Mouse (Mus musculus) hindbrain, embryonic 15.5 days (tissue): Measurements from ENCODE around the gene Mgll. TPM values are rescaled to one million over a fixed set of nuclear protein-coding genes. Genes with fewer than 3 reads are reported as not detected.

Experiments
- ATAC-seq: fragments of 200-750 bp; cut with Nextera tagmentation; 2 replicates; pipeline ENCODE4 v1.8.0; 2017; ENCODE audit warnings: low read depth, moderate number of reproducible peaks, moderate TSS enrichment; ENCODE audit not compliant: low FRiP score
- H3K27ac ChIP-seq: fragments of 300-500 bp; sonication (generic); replicated peaks from 2 replicates; pipeline ENCODE4 v1.5.1; 2015; ENCODE audit warnings: mild to moderate bottlenecking, inconsistent platforms
- H3K27me3 ChIP-seq: fragments of 300-500 bp; sonication (generic); 2 replicates; pipeline ENCODE4 v1.6.1; 2015; ENCODE audit warnings: control low read depth, inconsistent platforms
- H3K36me3 ChIP-seq: fragments of 300-500 bp; sonication (generic); 2 replicates; pipeline ENCODE4 v1.6.1; 2015; ENCODE audit warnings: control low read depth, inconsistent platforms
- H3K4me1 ChIP-seq: fragments of 300-500 bp; sonication (generic); replicated peaks from 2 replicates; pipeline ENCODE4 v1.6.1; 2015; ENCODE audit warnings: control low read depth, inconsistent platforms
- H3K4me2 ChIP-seq: fragments of 300-500 bp; sonication (generic); 2 replicates; pipeline ENCODE4 v1.6.1; 2015; ENCODE audit warnings: moderate library complexity, mild to moderate bottlenecking, inconsistent platforms
- H3K4me3 ChIP-seq: fragments of 300-500 bp; sonication (generic); 2 replicates; pipeline ENCODE4 v1.5.1; 2015; ENCODE audit warnings: mild to moderate bottlenecking, inconsistent platforms
- H3K9ac ChIP-seq: fragments of 300-500 bp; sonication (generic); 2 replicates; pipeline ENCODE4 v1.6.1; 2015; ENCODE audit warnings: inconsistent platforms
- H3K9me3 ChIP-seq: fragments of 300-500 bp; sonication (generic); 2 replicates; pipeline ENCODE4 v1.6.1; 2016; ENCODE audit warnings: control low read depth, inconsistent platforms
- WGBS: fragments of 180-500 bp; shearing (Covaris S2); methylation state at CpG from one replicate; pipeline ENCODE4 v1.1.7; 2015; 5-methylcytosine and 5-hydroxymethylcytosine counted together
- polyA plus RNA-seq: library from polyadenylated mRNA; unstranded; fragments of >200 nt; fragmentation: Nextera tagmentation; extraction: Ambion mirVana; gene quantifications from 2 replicates; pipeline ENCODE4 v1.2.1, GENCODE M21; 2015

The Mgll gene
- polyA plus RNA-seq, 1 experiment from 2014 or later: 59.0 TPM

- Histone ChIP-seq H3K27me3 (no peaks in the 10 kb centered on the region), H3K4me3 (no peak overlapping the region), H3K4me2 (no peak overlapping the region), H3K27ac (no peak overlapping the region), H3K9me3 (no peaks in the 10 kb centered on the region), H3K4me1 (peaks cover 34% of the 10 kb centered on the region), H3K9ac (no peak overlapping the region), H3K36me3 (no peaks in the 10 kb centered on the region)
- WGBS: 73% methylated on average over 16 of the region's 16 CpGs
- no peak for ATAC-seq
Observed at GRCm38 (mm10) chr6:88736741-88737508, 12.7 kb downstream of the Mgll start.

- H3K4me3 ChIP-seq: no peak overlapping the region
- ATAC-seq: no peak
- H3K9ac ChIP-seq: no peak overlapping the region
- 76% methylated on average over 6 of the region's 6 CpGs for WGBS
- H3K27me3 ChIP-seq: no peaks in the 10 kb centered on the region
- peaks cover 34% of the 10 kb centered on the region for H3K4me1 ChIP-seq
- no peak overlapping the region for H3K27ac ChIP-seq
- H3K4me2 ChIP-seq: no peak overlapping the region
- no peaks in the 10 kb centered on the region for H3K36me3 ChIP-seq
- H3K9me3 ChIP-seq: no peaks in the 10 kb centered on the region
Observed at GRCm38 (mm10) chr6:88737509-88737888, 13.3 kb downstream of the Mgll start.

- Histone ChIP-seq H3K4me3 (no peak overlapping the region), H3K27me3 (no peaks in the 10 kb centered on the region), H3K4me1 (peaks cover 39% of the 10 kb centered on the region), H3K9ac (no peak overlapping the region), H3K9me3 (no peaks in the 10 kb centered on the region), H3K4me2 (no peak overlapping the region), H3K36me3 (no peaks in the 10 kb centered on the region), H3K27ac (no peak overlapping the region)
- 95% methylated on average over 3 of the region's 3 CpGs for WGBS
- ATAC-seq: no peak
Observed at GRCm38 (mm10) chr6:88741041-88741440, 16.8 kb downstream of the Mgll start.

GRCm38 (mm10) chr6:88741791-88742190 lies 17.6 kb downstream of the Mgll start:
- no peaks in the 10 kb centered on the region for H3K27me3 ChIP-seq
- peaks cover 36% of the 10 kb centered on the region for H3K4me1 ChIP-seq
- H3K27ac ChIP-seq: no peak overlapping the region; the same call in 1 of the 2 replicates
- H3K4me3 ChIP-seq: no peak overlapping the region
- no peak overlapping the region for H3K9ac ChIP-seq
- H3K36me3 ChIP-seq: no peaks in the 10 kb centered on the region
- H3K4me2 ChIP-seq: no peak overlapping the region
- no peaks in the 10 kb centered on the region for H3K9me3 ChIP-seq
- ATAC-seq: no peak
- 61% methylated on average over 3 of the region's 3 CpGs for WGBS

GRCm38 (mm10) chr6:88742286-88743011 lies 18.2 kb downstream of the Mgll start:
- H3K4me1 ChIP-seq: peaks cover 30% of the 10 kb centered on the region
- no peaks in the 10 kb centered on the region for H3K36me3 ChIP-seq
- H3K27me3 ChIP-seq: no peaks in the 10 kb centered on the region
- no peak overlapping the region for H3K4me3 ChIP-seq
- H3K9ac ChIP-seq: no peak overlapping the region
- H3K9me3 ChIP-seq: no peaks in the 10 kb centered on the region
- WGBS: 76% methylated on average over 9 of the region's 9 CpGs
- ATAC-seq: no peak
- H3K27ac ChIP-seq: no peak overlapping the region; the same call in 1 of the 2 replicates
- no peak overlapping the region for H3K4me2 ChIP-seq

GRCm38 (mm10) chr6:88743601-88744291 lies 19.5 kb downstream of the Mgll start:
- Histone ChIP-seq H3K36me3 (no peaks in the 10 kb centered on the region), H3K4me3 (no peak overlapping the region), H3K9me3 (no peaks in the 10 kb centered on the region), H3K4me1 (peaks cover 30% of the 10 kb centered on the region), H3K27ac (0 out of 2 replicates have a peak overlapping the region, but pooled peaks have one; percentile 22), H3K9ac (no peak overlapping the region), H3K4me2 (no peak overlapping the region), H3K27me3 (no peaks in the 10 kb centered on the region)
- peak; percentile 46; the same call in 1 of the 2 replicates for ATAC-seq
- 39% methylated on average over 14 of the region's 14 CpGs for WGBS

GRCm38 (mm10) chr6:88745027-88745426 lies 20.8 kb downstream of the Mgll start:
- no peak for ATAC-seq
- H3K36me3 ChIP-seq: no peaks in the 10 kb centered on the region
- peaks cover 30% of the 10 kb centered on the region for H3K4me1 ChIP-seq
- no peak overlapping the region for H3K9ac ChIP-seq
- no peak overlapping the region for H3K27ac ChIP-seq
- H3K9me3 ChIP-seq: no peaks in the 10 kb centered on the region
- no peaks in the 10 kb centered on the region for H3K27me3 ChIP-seq
- no peak overlapping the region for H3K4me2 ChIP-seq
- no peak overlapping the region for H3K4me3 ChIP-seq
- WGBS: 90% methylated on average over 10 of the region's 10 CpGs

- H3K9ac ChIP-seq: no peak overlapping the region
- H3K4me2 ChIP-seq: no peak overlapping the region
- H3K4me1 ChIP-seq: peaks cover 30% of the 10 kb centered on the region
- no peak for ATAC-seq
- no peaks in the 10 kb centered on the region for H3K9me3 ChIP-seq
- H3K36me3 ChIP-seq: no peaks in the 10 kb centered on the region
- WGBS: 87% methylated on average over 8 of the region's 8 CpGs
- no peak overlapping the region for H3K4me3 ChIP-seq
- H3K27me3 ChIP-seq: no peaks in the 10 kb centered on the region
- H3K27ac ChIP-seq: no peak overlapping the region
Observed at GRCm38 (mm10) chr6:88746271-88746670, 22.1 kb downstream of the Mgll start.

GRCm38 (mm10) chr6:88747296-88748040 lies 23.3 kb downstream of the Mgll start:
- Histone ChIP-seq H3K9me3 (no peaks in the 10 kb centered on the region), H3K27ac (no peak overlapping the region), H3K4me2 (no peak overlapping the region), H3K36me3 (no peaks in the 10 kb centered on the region), H3K4me3 (no peak overlapping the region), H3K9ac (no peak overlapping the region), H3K4me1 (peaks cover 22% of the 10 kb centered on the region), H3K27me3 (no peaks in the 10 kb centered on the region)
- WGBS: 86% methylated on average over 12 of the region's 12 CpGs
- no peak for ATAC-seq

- H3K9ac ChIP-seq: no peak overlapping the region
- ATAC-seq: no peak
- H3K4me3 ChIP-seq: no peak overlapping the region
- no peaks in the 10 kb centered on the region for H3K36me3 ChIP-seq
- WGBS: 82% methylated on average over 6 of the region's 6 CpGs
- no peak overlapping the region for H3K4me2 ChIP-seq
- peaks cover 17% of the 10 kb centered on the region for H3K4me1 ChIP-seq
- no peak overlapping the region for H3K27ac ChIP-seq
- no peaks in the 10 kb centered on the region for H3K9me3 ChIP-seq
- H3K27me3 ChIP-seq: no peaks in the 10 kb centered on the region
Observed at GRCm38 (mm10) chr6:88750884-88751283, 26.7 kb downstream of the Mgll start.

- Histone ChIP-seq H3K4me1 (peaks cover 17% of the 10 kb centered on the region), H3K27me3 (no peaks in the 10 kb centered on the region), H3K9me3 (no peaks in the 10 kb centered on the region), H3K9ac (no peak overlapping the region), H3K27ac (peak overlapping the region; percentile 50), H3K4me3 (no peak overlapping the region), H3K36me3 (no peaks in the 10 kb centered on the region), H3K4me2 (no peak overlapping the region)
- ATAC-seq: peak; percentile 75
- WGBS: 38% methylated on average over 5 of the region's 5 CpGs
Observed at GRCm38 (mm10) chr6:88752711-88753219, 28.6 kb downstream of the Mgll start.
